Mouse (Mus musculus): ENCODE results near the gene Sos1. TPM values are rescaled to one million over a fixed set of nuclear protein-coding genes. Genes with fewer than 3 reads are reported as not detected.

Sos1 gene
- polyA plus RNA-seq (2014; fragmentation: Nextera tagmentation; extraction: Ambion mirVana), result 8.1 and 9.3 TPM in 2 replicates

GRCm38 (mm10) chr17:80480031-80480854 lies at the start of gene Sos1:
Sos1 (minus strand) TSS chr17:80480453.
- Histone ChIP-seq H3K4me2 (replicated peaks; ENCODE audit: low read depth, low read length) (peak within 1 kb of the TSS; percentile 74), H3K36me3 (ENCODE audit: control insufficient read depth, insufficient read depth, low read length) (no peaks in the 10 kb centered on the region), H3K27ac (ENCODE audit: low read length) (peak within 1 kb of the TSS; percentile 95), H3K4me1 (ENCODE audit: control insufficient read depth, insufficient read depth, low read length) (peaks cover 8% of the 10 kb centered on the region; the same call in 1 of the 2 replicates), H3K9me3 (ENCODE audit: control insufficient read depth, low read depth, low read length) (no peaks in the 10 kb centered on the region), H3K27me3 (ENCODE audit: control insufficient read depth, insufficient read depth, low read length) (no peaks in the 10 kb centered on the region), H3K4me3 (ENCODE audit: low read depth, low read length) (peak within 1 kb of the TSS; percentile 93), H3K9ac (replicated peaks; ENCODE audit: low read depth, low read length) (peak within 1 kb of the TSS; percentile 87)
- WGBS, result 0% methylated on average over 57 of the region's 90 CpGs
- peak; percentile 83 for ATAC-seq (ENCODE audit: insufficient number of reproducible peaks, insufficient read depth, low FRiP score, low read depth)

- Histone ChIP-seq H3K4me1 (ENCODE audit: control insufficient read depth, insufficient read depth, low read length) (no peaks in the 10 kb centered on the region), H3K4me2 (replicated peaks; ENCODE audit: low read depth, low read length) (no peak overlapping the region), H3K9me3 (ENCODE audit: control insufficient read depth, low read depth, low read length) (no peaks in the 10 kb centered on the region), H3K9ac (replicated peaks; ENCODE audit: low read depth, low read length) (no peak overlapping the region), H3K27ac (ENCODE audit: low read length) (no peak overlapping the region), H3K4me3 (ENCODE audit: low read depth, low read length) (no peak overlapping the region), H3K36me3 (ENCODE audit: control insufficient read depth, insufficient read depth, low read length) (no peaks in the 10 kb centered on the region), H3K27me3 (ENCODE audit: control insufficient read depth, insufficient read depth, low read length) (no peaks in the 10 kb centered on the region)
- 77% methylated on average over 3 of the region's 3 CpGs for WGBS
- no peak for ATAC-seq (ENCODE audit: insufficient number of reproducible peaks, insufficient read depth, low FRiP score, low read depth)
These were observed 43.0 kb upstream of the Sos1 start for GRCm38 (mm10) chr17:80523231-80523630.

DNA sequence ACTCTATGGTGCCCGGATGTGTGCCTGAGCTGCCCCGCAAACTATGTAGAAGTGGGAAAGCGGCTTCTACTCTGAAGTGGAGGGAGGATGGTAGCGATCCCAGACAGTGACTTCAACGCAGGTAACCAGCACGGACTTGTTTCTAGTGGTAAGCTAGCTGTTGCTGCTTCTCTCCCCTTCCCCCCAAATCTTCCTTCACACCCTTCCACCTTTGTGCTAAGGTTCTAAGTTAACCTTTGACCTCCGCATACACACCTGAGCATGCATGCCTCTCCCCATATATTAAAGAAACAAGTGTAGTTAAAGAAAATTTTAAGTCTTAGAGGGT lies 41.9 kb upstream of the Sos1 start:
- Histone ChIP-seq H3K4me3 (ENCODE audit: low read depth, low read length) (no peak overlapping the region), H3K9me3 (ENCODE audit: control insufficient read depth, low read depth, low read length) (no peaks in the 10 kb centered on the region), H3K36me3 (ENCODE audit: control insufficient read depth, insufficient read depth, low read length) (no peaks in the 10 kb centered on the region), H3K27ac (ENCODE audit: low read length) (no peak overlapping the region), H3K4me2 (replicated peaks; ENCODE audit: low read depth, low read length) (no peak overlapping the region), H3K27me3 (ENCODE audit: control insufficient read depth, insufficient read depth, low read length) (no peaks in the 10 kb centered on the region), H3K9ac (replicated peaks; ENCODE audit: low read depth, low read length) (no peak overlapping the region), H3K4me1 (ENCODE audit: control insufficient read depth, insufficient read depth, low read length) (no peaks in the 10 kb centered on the region)
- WGBS, result 65% methylated on average over 7 of the region's 7 CpGs
- no peak for ATAC-seq (ENCODE audit: insufficient number of reproducible peaks, insufficient read depth, low FRiP score, low read depth)

DNA sequence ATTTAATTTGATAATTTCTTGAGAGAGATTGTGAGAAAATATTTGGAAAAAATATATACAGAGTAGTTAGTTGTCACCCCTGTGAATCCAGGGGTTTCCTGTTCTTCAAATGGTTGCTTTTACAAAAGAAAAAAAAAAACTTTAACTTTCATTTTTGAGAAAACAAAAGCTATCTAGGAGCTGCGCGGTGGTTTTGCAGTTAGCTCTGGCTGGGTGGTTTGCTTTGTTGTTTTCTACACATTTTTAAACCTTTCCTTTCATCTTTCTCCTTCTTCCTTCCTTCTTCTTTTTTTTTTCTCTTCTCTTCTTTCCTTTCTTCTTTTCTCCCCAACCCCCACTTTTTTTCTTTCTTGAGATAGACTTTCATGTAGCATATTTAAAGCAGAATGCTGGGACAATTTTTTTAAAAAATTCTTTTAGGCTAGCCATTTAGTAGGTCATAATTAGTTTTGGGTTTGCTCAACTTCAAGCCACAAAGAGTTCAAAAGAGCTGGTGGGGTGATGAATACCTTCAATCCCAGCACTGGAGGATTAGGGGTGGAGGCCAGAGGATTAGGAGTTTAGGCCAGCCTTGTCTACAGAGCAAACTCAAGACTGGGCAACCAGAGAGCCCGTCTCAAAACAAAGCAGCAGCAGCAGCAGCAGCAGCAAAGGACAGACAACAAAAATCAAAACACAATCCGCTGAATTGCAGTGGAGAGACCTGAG lies 41.4 kb upstream of the Sos1 start:
- no peaks in the 10 kb centered on the region for H3K36me3 ChIP-seq (ENCODE audit: control insufficient read depth, insufficient read depth, low read length)
- no peak overlapping the region for H3K27ac ChIP-seq (ENCODE audit: low read length)
- no peaks in the 10 kb centered on the region for H3K9me3 ChIP-seq (ENCODE audit: control insufficient read depth, low read depth, low read length)
- WGBS, result 65% methylated on average over 4 of the region's 4 CpGs
- H3K4me2 ChIP-seq (replicated peaks; ENCODE audit: low read depth, low read length), result no peak overlapping the region
- no peak overlapping the region for H3K4me3 ChIP-seq (ENCODE audit: low read depth, low read length)
- no peak overlapping the region for H3K9ac ChIP-seq (replicated peaks; ENCODE audit: low read depth, low read length)
- no peak for ATAC-seq (ENCODE audit: insufficient number of reproducible peaks, insufficient read depth, low FRiP score, low read depth)
- H3K27me3 ChIP-seq (ENCODE audit: control insufficient read depth, insufficient read depth, low read length), result no peaks in the 10 kb centered on the region
- H3K4me1 ChIP-seq (ENCODE audit: control insufficient read depth, insufficient read depth, low read length), result no peaks in the 10 kb centered on the region

DNA sequence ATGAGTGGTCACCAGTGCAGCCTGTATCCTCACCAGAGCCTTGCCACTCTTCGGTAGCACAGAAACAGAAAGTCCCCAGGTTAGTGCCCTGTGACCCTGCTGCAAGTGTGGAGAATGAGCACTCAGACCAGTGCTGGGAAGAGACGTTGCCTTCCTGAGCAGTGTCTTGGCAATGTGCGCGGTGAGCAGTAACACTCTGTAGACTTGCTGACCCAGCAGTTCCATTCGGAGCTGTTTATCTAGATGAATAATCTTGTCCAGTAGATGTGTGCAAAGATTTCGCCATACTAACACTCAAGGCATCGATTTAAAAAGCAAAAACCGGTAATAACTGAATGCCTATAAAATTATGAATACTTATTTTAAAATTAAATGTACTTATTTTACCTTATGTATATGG lies 40.3 kb upstream of the Sos1 start:
- Histone ChIP-seq H3K4me3 (ENCODE audit: low read depth, low read length) (no peak overlapping the region), H3K9me3 (ENCODE audit: control insufficient read depth, low read depth, low read length) (no peaks in the 10 kb centered on the region), H3K9ac (replicated peaks; ENCODE audit: low read depth, low read length) (no peak overlapping the region), H3K27ac (ENCODE audit: low read length) (no peak overlapping the region), H3K27me3 (ENCODE audit: control insufficient read depth, insufficient read depth, low read length) (no peaks in the 10 kb centered on the region), H3K4me2 (replicated peaks; ENCODE audit: low read depth, low read length) (no peak overlapping the region), H3K4me1 (ENCODE audit: control insufficient read depth, insufficient read depth, low read length) (no peaks in the 10 kb centered on the region), H3K36me3 (ENCODE audit: control insufficient read depth, insufficient read depth, low read length) (no peaks in the 10 kb centered on the region)
- 77% methylated on average over 8 of the region's 8 CpGs for WGBS
- ATAC-seq (ENCODE audit: insufficient number of reproducible peaks, insufficient read depth, low FRiP score, low read depth), result no peak

DNA sequence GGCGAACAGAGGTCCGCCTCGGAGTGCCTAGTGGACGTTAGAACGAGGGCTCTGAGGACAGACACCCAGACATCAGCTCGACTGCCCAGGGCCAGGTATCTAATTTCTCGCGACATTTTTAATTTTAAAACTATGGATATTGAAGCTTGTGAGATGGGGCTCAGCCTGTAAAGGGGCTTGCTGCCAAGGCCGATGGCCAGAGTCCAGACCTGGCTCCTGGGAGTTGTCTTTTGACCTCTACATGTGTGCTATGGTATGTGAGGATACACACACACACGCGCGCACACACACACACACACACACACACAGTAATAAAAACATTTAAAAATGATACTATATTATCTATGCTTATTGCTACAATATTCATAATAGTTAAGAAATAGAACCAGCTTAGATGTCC lies 38.6 kb upstream of the Sos1 start:
- ATAC-seq (ENCODE audit: insufficient number of reproducible peaks, insufficient read depth, low FRiP score, low read depth), result no peak
- H3K4me1 ChIP-seq (ENCODE audit: control insufficient read depth, insufficient read depth, low read length), result no peaks in the 10 kb centered on the region
- H3K9ac ChIP-seq (replicated peaks; ENCODE audit: low read depth, low read length), result no peak overlapping the region
- no peaks in the 10 kb centered on the region for H3K27me3 ChIP-seq (ENCODE audit: control insufficient read depth, insufficient read depth, low read length)
- no peaks in the 10 kb centered on the region for H3K9me3 ChIP-seq (ENCODE audit: control insufficient read depth, low read depth, low read length)
- no peak overlapping the region for H3K27ac ChIP-seq (ENCODE audit: low read length)
- no peaks in the 10 kb centered on the region for H3K36me3 ChIP-seq (ENCODE audit: control insufficient read depth, insufficient read depth, low read length)
- no peak overlapping the region for H3K4me2 ChIP-seq (replicated peaks; ENCODE audit: low read depth, low read length)
- WGBS, result 92% methylated on average over 12 of the region's 12 CpGs
- no peak overlapping the region for H3K4me3 ChIP-seq (ENCODE audit: low read depth, low read length)

- Histone ChIP-seq H3K36me3 (ENCODE audit: control insufficient read depth, insufficient read depth, low read length) (no peaks in the 10 kb centered on the region), H3K9me3 (ENCODE audit: control insufficient read depth, low read depth, low read length) (no peaks in the 10 kb centered on the region), H3K4me1 (ENCODE audit: control insufficient read depth, insufficient read depth, low read length) (no peaks in the 10 kb centered on the region), H3K4me2 (replicated peaks; ENCODE audit: low read depth, low read length) (no peak overlapping the region), H3K4me3 (ENCODE audit: low read depth, low read length) (no peak overlapping the region), H3K27ac (ENCODE audit: low read length) (no peak overlapping the region), H3K27me3 (ENCODE audit: control insufficient read depth, insufficient read depth, low read length) (no peaks in the 10 kb centered on the region), H3K9ac (replicated peaks; ENCODE audit: low read depth, low read length) (no peak overlapping the region)
- ATAC-seq (ENCODE audit: insufficient number of reproducible peaks, insufficient read depth, low FRiP score, low read depth), result no peak
- WGBS, result 64% methylated on average over 9 of the region's 9 CpGs
These were observed 37.0 kb upstream of the Sos1 start for GRCm38 (mm10) chr17:80517244-80517643.

DNA sequence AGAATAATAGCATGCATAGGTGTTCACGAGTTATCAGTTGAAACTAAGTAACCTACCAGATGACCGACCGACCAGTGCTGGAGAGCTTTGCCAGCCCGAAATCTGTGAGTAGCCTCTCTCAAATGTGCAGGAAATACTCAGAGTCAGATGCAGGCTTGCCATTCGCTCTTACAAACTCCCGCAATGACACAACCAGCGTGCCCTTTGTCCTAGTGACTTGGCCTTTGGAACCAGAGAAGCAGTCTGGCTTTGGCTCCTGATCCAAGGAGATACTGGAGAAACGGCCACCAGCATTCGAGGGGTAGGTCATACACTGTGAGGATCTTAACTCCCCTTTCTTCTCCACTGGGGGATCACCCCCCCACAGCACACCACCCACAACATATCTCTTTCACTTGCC lies 35.7 kb upstream of the Sos1 start:
- Histone ChIP-seq H3K27me3 (ENCODE audit: control insufficient read depth, insufficient read depth, low read length) (no peaks in the 10 kb centered on the region), H3K9me3 (ENCODE audit: control insufficient read depth, low read depth, low read length) (no peaks in the 10 kb centered on the region), H3K4me3 (ENCODE audit: low read depth, low read length) (no peak overlapping the region), H3K36me3 (ENCODE audit: control insufficient read depth, insufficient read depth, low read length) (no peaks in the 10 kb centered on the region), H3K27ac (ENCODE audit: low read length) (no peak overlapping the region), H3K4me1 (ENCODE audit: control insufficient read depth, insufficient read depth, low read length) (no peaks in the 10 kb centered on the region), H3K4me2 (replicated peaks; ENCODE audit: low read depth, low read length) (no peak overlapping the region), H3K9ac (replicated peaks; ENCODE audit: low read depth, low read length) (no peak overlapping the region)
- WGBS, result 88% methylated on average over 9 of the region's 9 CpGs
- no peak for ATAC-seq (ENCODE audit: insufficient number of reproducible peaks, insufficient read depth, low FRiP score, low read depth)
